Mouse (Mus musculus) neutrophil, adult 5-6 weeks (primary cell): ENCODE results near the gene Rack1. TPM values are rescaled to one million over a fixed set of nuclear protein-coding genes. Genes with fewer than 3 reads are reported as not detected.
"Not testable (repeated sequence)": the region's sequence is repeated elsewhere in the genome, so short reads cannot be mapped to it uniquely, and the experiment has no call there.

Experiments used
- ATAC-seq: fragments of 151-379, 151-347 bp; 2 replicates; pipeline ENCODE4 v1.8.0; 2017; ENCODE audit warnings: mild to moderate bottlenecking, moderate TSS enrichment; ENCODE audit not compliant: insufficient number of reproducible peaks, poor library complexity, low FRiP score, severe bottlenecking; ENCODE audit errors: extremely low read depth
- total RNA-seq: library from RNA; stranded (forward); fragments of 200-1000 nt; gene quantifications from 2 replicates; pipeline ENCODE4 v1.2.3, GENCODE M21; 2017

The Rack1 gene
- total RNA-seq, 1 experiment from 2014 or later, result 779 TPM

DNA sequence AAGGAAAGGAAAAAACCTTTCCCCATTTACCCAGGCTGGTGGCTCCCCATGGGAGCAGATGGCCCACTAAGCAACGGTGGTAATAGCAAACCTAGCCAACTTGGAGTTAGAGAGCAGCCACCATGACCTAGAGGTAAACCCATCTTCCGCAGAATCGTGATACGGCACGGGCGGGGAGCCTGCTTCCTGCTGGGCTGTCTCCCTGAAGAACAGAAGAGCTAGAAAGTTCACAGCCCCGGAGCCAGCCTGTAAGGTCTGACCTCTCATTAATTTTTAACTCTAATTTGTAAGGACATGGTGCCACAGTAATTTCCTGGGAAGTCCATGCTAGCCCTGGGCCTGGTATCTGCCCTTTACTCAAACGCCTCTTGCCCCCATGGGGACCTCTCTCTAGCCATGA lies 9.2 kb upstream of the Rack1 start:
- no peak for ATAC-seq

DNA sequence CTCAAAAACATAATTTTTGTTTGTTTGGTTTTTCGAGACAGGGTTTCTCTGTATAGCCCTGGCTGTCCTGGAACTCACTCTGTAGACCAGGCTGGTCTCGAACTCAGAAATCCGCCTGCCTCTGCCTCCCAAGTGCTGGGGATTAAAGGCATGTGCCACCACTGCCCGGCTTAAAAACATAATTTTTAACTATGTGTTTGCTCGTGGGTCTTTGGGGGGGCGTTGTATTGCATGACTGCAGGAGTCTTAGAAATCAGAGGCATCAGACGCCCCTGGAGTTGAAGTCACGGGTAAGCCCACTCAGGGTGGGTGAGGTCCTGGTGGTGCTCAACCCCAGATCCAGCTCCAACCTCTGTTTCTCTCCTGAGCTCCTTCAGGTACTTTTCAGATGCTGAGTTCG lies 8.2 kb upstream of the Rack1 start:
- ATAC-seq, result not testable (repeated sequence)

GRCm38 (mm10) chr11:48793184-48793583 lies 6.9 kb upstream of the Rack1 start:
- ATAC-seq, result no peak

DNA sequence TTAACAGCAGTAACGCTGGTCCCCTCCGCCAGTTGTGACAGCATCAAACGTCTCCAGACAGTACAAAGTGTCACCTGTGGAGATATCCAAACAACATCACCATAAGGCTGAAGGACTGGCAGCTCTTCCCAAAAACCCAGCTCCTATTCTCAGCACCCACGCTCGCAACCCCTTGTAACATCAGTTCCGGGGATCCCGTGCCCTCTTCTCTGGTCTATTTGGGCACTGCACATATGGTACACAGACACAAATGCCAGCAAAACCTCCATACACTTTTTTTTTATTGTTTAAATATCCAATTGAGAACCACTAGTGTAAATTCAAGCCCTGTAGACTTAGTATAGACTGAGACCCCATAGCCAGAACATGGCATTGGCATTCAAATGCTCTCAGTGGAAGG lies 4.9 kb upstream of the Rack1 start:
- no peak for ATAC-seq

DNA sequence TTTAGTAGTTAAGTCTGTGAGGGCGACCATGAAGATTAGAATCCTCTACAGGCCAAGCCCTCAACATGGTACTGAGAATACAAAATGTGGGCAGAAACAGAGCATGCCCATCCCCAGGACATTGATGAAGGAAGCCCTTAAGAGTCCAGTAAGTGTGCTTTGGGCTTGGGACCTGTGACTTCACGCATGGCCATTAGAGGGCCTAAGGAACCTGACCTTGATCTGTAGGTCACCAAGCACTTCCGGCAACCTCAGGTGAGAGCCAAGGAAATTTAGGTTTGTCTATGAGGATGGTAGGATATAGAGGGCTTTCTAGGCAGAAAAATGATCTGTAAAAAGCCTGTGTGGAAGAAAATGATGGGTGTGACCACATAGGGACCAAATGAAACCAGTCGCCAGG lies 3.8 kb upstream of the Rack1 start:
- ATAC-seq, result no peak

GRCm38 (mm10) chr11:48797287-48797686 lies 2.8 kb upstream of the Rack1 start:
- ATAC-seq, result no peak

- no peak for ATAC-seq
These were observed 1.8 kb upstream of the Rack1 start for GRCm38 (mm10) chr11:48798308-48798707.

DNA sequence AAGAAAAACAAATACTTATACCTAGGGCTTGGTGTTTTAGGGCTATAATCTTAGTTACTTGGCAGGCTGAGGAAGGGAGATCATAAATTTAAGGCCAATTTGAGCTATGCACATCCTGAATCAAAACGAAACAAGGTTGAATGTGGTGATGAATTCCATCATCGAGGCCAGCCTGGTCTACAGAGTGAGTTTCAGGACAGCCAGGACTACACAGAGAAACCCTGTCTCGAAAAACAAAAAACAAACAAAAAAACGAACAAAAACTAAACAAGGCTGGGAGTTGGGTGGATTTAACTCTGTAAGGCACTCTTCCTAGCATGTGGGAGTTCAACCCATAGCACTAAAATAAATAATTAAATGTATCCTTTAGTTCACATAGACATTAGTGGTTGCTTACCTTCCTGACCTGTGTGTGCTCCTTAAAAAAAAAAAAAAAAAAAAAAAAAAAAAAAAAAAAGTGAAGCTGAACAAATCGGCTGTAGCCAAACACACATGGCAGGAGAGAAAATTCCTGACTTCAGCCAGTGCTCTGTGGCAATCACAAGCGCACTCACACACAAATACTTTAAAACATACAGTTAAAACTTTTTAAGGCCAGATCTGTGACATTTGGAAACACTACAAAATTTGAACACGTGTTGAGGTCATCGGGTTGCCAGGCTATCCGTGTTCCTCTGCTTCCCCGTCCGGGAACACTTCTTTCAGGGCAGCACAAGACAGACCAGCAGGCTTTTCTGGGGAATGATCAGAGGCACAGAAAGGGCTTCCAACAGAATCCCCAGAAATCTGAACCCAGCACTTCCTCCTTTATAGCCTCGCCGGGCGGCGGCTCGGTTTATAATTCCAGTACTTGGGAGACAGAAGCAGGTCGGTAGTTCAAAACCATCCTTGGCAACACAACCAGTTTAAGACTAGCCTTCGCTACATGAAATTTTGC lies 880 bp upstream of the Rack1 start:
- no peak for ATAC-seq

DNA sequence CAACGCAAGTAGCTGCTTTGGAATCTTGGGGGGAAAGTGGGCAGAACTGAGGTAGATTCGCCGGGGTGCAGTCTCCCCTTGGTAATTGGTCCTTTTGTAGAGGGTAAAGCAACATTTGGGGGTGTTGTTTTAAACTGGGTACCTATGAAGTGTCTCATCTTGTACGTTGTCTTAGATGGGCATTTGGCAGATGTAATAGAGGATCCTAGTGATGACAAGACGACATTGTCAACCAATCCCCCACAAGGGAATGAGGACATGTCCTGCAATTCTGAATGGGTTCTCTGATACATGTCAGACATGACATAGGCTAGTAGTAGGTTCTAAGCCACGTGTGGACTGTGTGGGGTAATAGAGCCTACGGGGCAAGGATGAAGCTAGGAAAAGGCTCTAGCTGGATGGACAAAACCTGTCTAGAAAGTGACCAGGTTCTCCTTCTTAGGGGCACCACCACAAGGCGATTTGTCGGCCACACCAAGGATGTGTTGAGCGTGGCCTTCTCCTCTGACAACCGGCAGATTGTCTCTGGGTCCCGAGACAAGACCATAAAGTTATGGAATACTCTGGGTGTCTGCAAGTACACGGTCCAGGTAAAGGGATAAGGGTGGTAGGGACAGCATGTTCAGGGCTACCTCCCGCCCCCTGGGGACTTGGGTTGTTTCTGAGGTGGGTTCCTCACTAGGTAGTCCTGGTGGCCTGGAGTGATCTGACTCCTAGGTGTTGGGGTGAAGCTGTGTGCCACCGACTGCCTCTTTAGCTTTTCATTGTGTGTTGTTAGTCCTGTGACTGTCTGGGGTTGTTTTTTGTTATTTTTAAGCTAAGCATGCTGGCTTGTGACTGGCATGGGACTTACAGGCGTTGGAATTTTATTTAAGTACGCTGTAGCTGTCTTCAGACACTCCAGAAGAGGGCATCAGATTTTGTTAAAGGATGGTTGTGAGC lies 2.0 kb downstream of the Rack1 start:
- no peak for ATAC-seq

GRCm38 (mm10) chr11:48803988-48804387 lies 3.9 kb downstream of the Rack1 start:
- ATAC-seq, result no peak

GRCm38 (mm10) chr11:48804922-48805321 lies 4.8 kb downstream of the Rack1 start:
- no peak for ATAC-seq

DNA sequence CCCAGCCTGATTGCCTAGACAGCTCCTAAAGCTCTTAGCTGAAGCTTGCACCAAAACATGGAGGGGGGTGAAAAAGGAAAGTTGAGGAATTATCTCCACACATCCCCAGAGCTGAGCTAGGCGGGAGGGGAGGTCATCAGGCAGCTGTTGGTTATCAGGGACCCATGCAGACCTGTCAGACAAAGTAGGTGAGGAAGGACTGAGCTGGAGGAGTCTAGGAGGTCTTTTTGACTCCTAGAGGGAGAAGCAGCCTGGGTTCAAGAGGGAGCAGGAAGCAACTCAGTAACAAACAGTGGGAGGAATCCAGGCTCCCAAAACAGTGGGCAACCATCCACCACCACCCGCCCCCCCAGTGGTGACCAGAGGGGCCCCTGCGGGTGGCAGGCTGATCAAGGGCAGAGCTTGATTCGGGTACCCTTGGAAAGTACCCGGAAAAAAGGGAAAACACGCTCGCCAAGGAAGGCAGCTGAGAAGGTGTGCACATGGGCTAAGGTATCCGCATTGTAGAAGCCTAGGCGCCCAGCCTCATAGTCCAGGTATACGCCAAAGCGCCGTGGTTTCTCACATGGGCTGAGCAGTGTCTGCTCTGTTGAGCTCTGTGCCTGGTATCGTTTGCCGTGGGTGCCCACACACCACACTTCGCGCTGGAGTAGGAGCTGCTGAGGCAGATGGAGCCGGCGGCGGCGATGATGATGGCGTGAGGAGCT lies 6.9 kb downstream of the Rack1 start:
- no peak for ATAC-seq

DNA sequence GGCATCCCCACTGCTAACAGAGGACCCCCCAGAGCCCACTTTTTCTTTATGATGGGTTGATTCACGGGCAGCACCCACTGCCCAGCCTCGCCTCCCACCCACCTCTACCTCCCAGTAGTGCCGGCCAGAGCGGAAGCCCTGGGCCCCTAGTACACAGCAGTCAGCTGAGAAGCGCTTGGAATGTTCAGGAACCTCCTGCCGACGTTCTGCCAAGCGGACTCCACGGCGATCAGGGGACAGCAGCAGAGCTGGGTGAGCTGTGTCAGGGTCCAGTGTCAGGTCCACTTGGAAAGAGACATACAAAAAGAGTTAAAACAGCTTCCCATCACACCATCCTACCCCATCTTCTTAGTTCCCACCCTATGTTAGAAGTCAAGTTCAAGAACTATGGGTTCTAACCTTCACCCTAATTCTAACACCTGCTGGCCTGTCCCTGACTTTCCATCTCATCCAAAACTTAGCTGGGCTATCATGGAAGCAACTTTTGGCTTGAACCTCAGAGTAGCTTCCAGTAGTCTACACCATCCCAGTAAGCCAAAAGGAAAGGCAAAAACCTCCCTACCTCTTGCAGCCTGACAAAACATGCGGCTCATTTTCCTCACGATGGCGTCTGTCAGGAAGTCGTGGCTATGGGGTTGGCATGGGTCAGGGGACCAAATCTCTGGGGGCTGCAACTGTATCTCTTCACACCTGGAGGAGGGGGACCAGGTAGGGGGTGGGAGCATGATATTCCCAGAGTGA lies 7.6 kb downstream of the Rack1 start:
- ATAC-seq, result no peak

DNA sequence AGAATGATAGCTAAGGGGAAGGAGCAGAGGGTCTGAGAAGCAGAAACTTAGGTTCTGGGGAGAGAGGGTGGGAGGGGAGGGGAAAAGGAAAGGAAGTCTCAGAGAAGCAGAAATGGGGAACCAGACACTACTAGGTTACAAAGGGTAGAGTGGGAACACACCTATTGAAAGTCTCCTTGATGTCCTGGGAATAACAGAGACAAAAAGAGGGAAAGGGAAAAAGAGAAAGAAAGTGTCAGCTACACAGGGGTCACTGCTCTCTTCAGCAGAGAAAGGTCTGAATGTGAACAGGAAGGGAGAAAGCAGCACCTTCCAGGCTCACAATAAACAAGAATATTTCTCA lies 8.1 kb downstream of the Rack1 start:
- no peak for ATAC-seq

DNA sequence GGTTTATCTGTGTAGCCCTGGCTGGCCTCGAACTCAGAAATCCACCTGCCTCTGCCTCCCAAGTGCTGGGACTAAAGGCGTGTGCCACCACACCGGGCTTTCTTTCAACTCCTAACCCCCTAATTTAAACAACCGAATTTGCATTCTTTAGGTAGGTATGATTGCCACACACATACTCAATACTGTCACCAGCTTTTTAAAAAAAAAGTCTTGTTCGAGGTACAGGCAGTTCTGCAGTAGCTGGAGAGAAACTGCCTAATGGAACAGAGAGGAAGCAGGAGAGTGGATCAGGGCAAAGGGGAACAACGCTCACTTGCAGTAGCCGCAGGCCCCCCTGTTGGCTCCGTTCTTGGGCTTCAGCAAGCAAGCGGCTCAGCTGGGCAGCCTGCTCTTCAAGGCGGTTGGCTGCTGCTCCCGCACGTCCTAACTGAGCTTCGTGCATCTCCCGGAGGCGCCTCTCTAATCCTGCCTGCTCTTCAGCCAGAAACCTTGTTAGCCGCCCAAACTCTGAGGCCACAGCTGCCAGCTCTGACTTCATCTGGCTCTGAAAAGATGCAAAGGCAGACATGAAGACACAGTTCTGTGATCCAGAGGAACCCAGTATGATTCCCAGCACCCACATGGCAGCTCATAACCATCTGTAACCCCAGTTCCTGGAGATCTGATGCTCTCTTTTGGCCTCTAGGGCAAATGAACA lies 8.8 kb downstream of the Rack1 start:
- no peak for ATAC-seq

DNA sequence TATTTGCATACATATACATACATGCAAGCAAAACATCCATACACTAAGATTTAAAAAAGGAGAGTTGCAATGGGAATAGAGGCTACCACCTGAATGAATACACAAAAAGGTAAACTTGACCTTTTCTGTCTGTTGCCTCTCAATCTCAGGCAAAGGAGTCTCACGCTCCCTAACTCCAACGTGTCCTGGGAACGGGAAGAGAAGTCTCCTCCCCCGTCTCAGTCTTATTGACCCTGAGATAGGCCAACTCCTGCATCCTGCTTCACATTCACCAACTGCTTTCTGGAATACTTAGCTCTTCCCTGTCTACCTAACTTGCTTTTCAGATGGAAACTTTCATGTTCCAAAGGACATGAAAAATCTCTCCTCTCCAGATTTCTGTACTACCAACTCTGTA lies 9.3 kb downstream of the Rack1 start:
- no peak for ATAC-seq

DNA sequence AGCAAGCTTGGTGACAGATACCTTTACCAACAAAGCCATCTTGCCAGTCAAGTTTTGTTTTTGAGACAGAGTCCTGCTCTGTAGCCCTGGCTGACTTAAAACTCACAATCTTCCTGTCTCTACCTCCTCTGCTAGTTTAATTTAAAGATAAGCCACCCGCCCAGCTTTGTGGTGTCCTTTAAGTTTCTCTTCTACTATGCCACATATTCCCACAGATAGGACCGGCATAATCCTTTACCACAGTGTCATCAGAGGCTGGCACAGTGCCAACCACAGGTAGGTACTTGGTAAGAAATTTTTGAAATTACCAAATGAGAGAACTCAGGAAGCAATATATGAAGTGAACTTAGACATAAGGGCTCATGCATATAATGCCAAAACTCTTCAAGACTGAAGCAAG lies 10.0 kb downstream of the Rack1 start:
- ATAC-seq, result no peak

DNA sequence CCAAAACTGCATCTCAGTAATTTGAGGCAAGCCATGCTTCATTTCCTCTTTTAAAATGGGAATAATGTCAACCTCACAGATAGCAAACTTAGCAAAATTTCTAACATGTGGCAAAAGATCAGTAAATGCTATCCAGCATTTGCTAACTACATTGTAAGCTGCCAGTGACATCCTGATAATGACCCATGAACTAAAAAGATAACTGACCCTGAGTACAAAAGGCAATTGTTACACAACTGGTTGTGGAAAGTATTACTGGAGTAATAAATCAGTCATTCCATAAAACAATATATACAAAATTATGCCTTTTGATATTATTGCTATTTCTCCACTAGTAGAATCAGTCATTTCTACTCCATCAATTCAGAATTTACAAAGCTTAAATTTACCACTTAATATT lies 13.7 kb downstream of the Rack1 start:
- no peak for ATAC-seq
